Mouse (Mus musculus): ENCODE results near the gene 1700024B05Rik.
"Not testable (repeated sequence)": the region's sequence is repeated elsewhere in the genome, so short reads cannot be mapped to it uniquely, and the experiment has no call there.

The 1700024B05Rik gene

GRCm38 (mm10) chr14:41943695-41944094 lies at the start of gene 1700024B05Rik:
Gene 1700024B05Rik, plus strand, starts transcription at chr14:41943995.
- not testable (repeated sequence) for DNase-seq

GRCm38 (mm10) chr14:41907190-41907589 lies 36.6 kb upstream of the 1700024B05Rik start, which contains the start of gene Gm7980:
Gene Gm7980, minus strand, starts transcription at chr14:41907290.
- not testable (repeated sequence) for DNase-seq

GRCm38 (mm10) chr14:41924649-41925048 lies 19.1 kb upstream of the 1700024B05Rik start, which contains the start of gene 1700049E17Rik1:
Gene 1700049E17Rik1, plus strand, starts transcription at chr14:41924949.
- not testable (repeated sequence) for DNase-seq

- DNase-seq: not testable (repeated sequence)
These were observed 20.3 kb downstream of the 1700024B05Rik start for GRCm38 (mm10) chr14:41964095-41964494.

GRCm38 (mm10) chr14:41967827-41968226 lies 24.0 kb downstream of the 1700024B05Rik start, which contains the start of gene Gm6401:
Gene Gm6401, minus strand, starts transcription at chr14:41967927.
- not testable (repeated sequence) for DNase-seq

GRCm38 (mm10) chr14:41968596-41968995 lies 24.8 kb downstream of the 1700024B05Rik start:
- not testable (repeated sequence) for DNase-seq

GRCm38 (mm10) chr14:41983225-41983624 lies 39.4 kb downstream of the 1700024B05Rik start, which contains the start of gene Gm3543:
Gene Gm3543, minus strand, starts transcription at chr14:41983325.
- not testable (repeated sequence) for DNase-seq
